ENCODE assay signal across 1 mouse cellular context in genomic region chr11:120948861-120949851, GRCm38 (mm10).
A peak's percentile ranks its signal among the peaks of the same experiment; 100 is the strongest.
TF ChIP-seq lines count a peak whose summit lies in the region.

No protein-coding gene starts in this region.

TF ChIP-seq in CH12.LX, 34 proteins besides CTCF, POLR2A, EP300 and RAD21 (continued from another document):
- TF ChIP-seq ZNF384 (IDR thresholded peaks at IDR 0.05; ENCODE audit: low read depth, low read length), result no peak
- peak; percentile 94 for TF ChIP-seq MYC (IDR thresholded peaks at IDR 0.05; ENCODE audit: low read depth, low read length)
- TF ChIP-seq ZC3H11A (IDR thresholded peaks at IDR 0.05; ENCODE audit: low read depth, low read length), result no peak
- TF ChIP-seq RCOR1 (conservative IDR thresholded peaks at IDR 0.05; ENCODE audit: low read depth, low read length), result no peak
- TF ChIP-seq UBTF (IDR thresholded peaks at IDR 0.05; ENCODE audit: low read depth, low read length), result no peak
- TF ChIP-seq HCFC1 (IDR thresholded peaks at IDR 0.05; ENCODE audit: low read depth, low read length), result no peak
- no peak for TF ChIP-seq KAT2A (IDR thresholded peaks at IDR 0.05; ENCODE audit: insufficient replicate concordance, low read length)
- no peak for TF ChIP-seq JUND (conservative IDR thresholded peaks at IDR 0.05; ENCODE audit: low read depth, low read length)
- no peak for TF ChIP-seq ETS1 (conservative IDR thresholded peaks at IDR 0.05; ENCODE audit: low read depth, low read length)
- peak; percentile 85 for TF ChIP-seq NELFE (IDR thresholded peaks at IDR 0.05; ENCODE audit: low read depth, low read length)
- TF ChIP-seq MAFK (IDR thresholded peaks at IDR 0.05; ENCODE audit: insufficient replicate concordance, low read length), result no peak
- peak; percentile 90 for TF ChIP-seq TBP (conservative IDR thresholded peaks at IDR 0.05; ENCODE audit: low read depth, low read length)
- TF ChIP-seq USF2 (conservative IDR thresholded peaks at IDR 0.05; ENCODE audit: low read depth, low read length), result no peak
- peak; percentile 60; the same call in 1 of the 2 replicates for TF ChIP-seq MXI1 (IDR thresholded peaks at IDR 0.05; ENCODE audit: low read depth, low read length)
- peak; percentile 91 for TF ChIP-seq TCF12 (IDR thresholded peaks at IDR 0.05; ENCODE audit: low read depth, low read length)
- peak; percentile 53 for TF ChIP-seq BHLHE40 (IDR thresholded peaks at IDR 0.05; ENCODE audit: low read depth, low read length)
- no peak for TF ChIP-seq GABPA (IDR thresholded peaks at IDR 0.05; ENCODE audit: insufficient replicate concordance, low read depth, low read length)
- TF ChIP-seq E2F4 (IDR thresholded peaks at IDR 0.05; ENCODE audit: insufficient replicate concordance, low read depth, low read length), result no peak
- no peak for TF ChIP-seq CHD1 (IDR thresholded peaks at IDR 0.05; ENCODE audit: low read depth, low read length)
- TF ChIP-seq SMC3 (IDR thresholded peaks at IDR 0.05; ENCODE audit: low read depth, low read length), result no peak
- peak; percentile 82; the same call in 1 of the 2 replicates for TF ChIP-seq MAZ (IDR thresholded peaks at IDR 0.05; ENCODE audit: low read depth, low read length)
- no peak for TF ChIP-seq ZKSCAN1 (IDR thresholded peaks at IDR 0.05; ENCODE audit: borderline replicate concordance, low read depth, low read length)
- peak; percentile 88 for TF ChIP-seq MAX (IDR thresholded peaks at IDR 0.05; ENCODE audit: low read length)
- no peak for TF ChIP-seq MEF2A (IDR thresholded peaks at IDR 0.05; ENCODE audit: borderline replicate concordance, low read depth, low read length)
